Mouse (Mus musculus) heart, postnatal 0 days (tissue): Measurements from ENCODE around the gene Hipk2. TPM values are rescaled to one million over a fixed set of nuclear protein-coding genes. Genes with fewer than 3 reads are reported as not detected.

ENCODE experiments used
- ATAC-seq: fragments of 200-750 bp; cut with Nextera tagmentation; 2 replicates; pipeline ENCODE4 v1.8.0; 2017; ENCODE audit warnings: low read depth, moderate number of reproducible peaks, moderate library complexity; ENCODE audit not compliant: insufficient read depth
- DNase-seq: peaks from one replicate; pipeline ENCODE4 v3.0.0-alpha.2; 2016; ENCODE audit warnings: low spot score
- H3K27ac ChIP-seq: fragments of 300-500 bp; sonication (generic); 2 replicates; pipeline ENCODE4 v1.5.1; 2014; ENCODE audit warnings: low read depth, mild to moderate bottlenecking
- H3K27me3 ChIP-seq: fragments of 300-500 bp; sonication (generic); 2 replicates; pipeline ENCODE4 v1.6.1; 2014; ENCODE audit warnings: low read length, mixed read lengths; ENCODE audit not compliant: control insufficient read depth, insufficient read depth
- H3K36me3 ChIP-seq: fragments of 300-500 bp; sonication (generic); replicated peaks from 2 replicates; pipeline ENCODE4 v1.6.1; 2014; ENCODE audit warnings: low read length, mixed read lengths; ENCODE audit not compliant: control insufficient read depth, insufficient read depth
- H3K4me1 ChIP-seq: fragments of 300-500 bp; sonication (generic); 2 replicates; pipeline ENCODE4 v1.6.1; 2014; ENCODE audit warnings: antibody characterized with exemption; ENCODE audit not compliant: control insufficient read depth, insufficient read depth
- H3K4me2 ChIP-seq: fragments of 300-500 bp; sonication (generic); 2 replicates; pipeline ENCODE4 v1.6.1; 2014; ENCODE audit warnings: low read depth, mild to moderate bottlenecking, low read length, moderate library complexity
- H3K4me3 ChIP-seq: fragments of 300-500 bp; sonication (generic); 2 replicates; pipeline ENCODE4 v1.5.1; 2014; ENCODE audit warnings: low read depth, low read length
- H3K9ac ChIP-seq: fragments of 300-500 bp; sonication (generic); replicated peaks from 2 replicates; pipeline ENCODE4 v1.6.1; 2014; ENCODE audit warnings: low read depth, low read length, mixed read lengths
- H3K9me3 ChIP-seq: fragments of 300-500 bp; sonication (generic); replicated peaks from 2 replicates; pipeline ENCODE4 v1.6.1; 2016; ENCODE audit warnings: low read length; ENCODE audit not compliant: control insufficient read depth
- CTCF ChIP-seq: IDR thresholded peaks from 2 replicates; pipeline ENCODE4 v1.5.1; 2016; ENCODE audit warnings: antibody characterized with exemption, control low read depth, low read depth
- EP300 ChIP-seq: IDR thresholded peaks from 2 replicates; pipeline ENCODE4 v1.6.1; 2016; ENCODE audit warnings: antibody characterized with exemption, low read depth
- WGBS: fragments of 180-500 bp; shearing (Covaris S2); extraction: QIAGEN DNeasy Blood & Tissue Kit; methylation state at CpG from one replicate; pipeline ENCODE4 v1.1.7; 2014; 5-methylcytosine and 5-hydroxymethylcytosine counted together
- polyA plus RNA-seq: library from polyadenylated mRNA; unstranded; fragments of >200 nt; fragmentation: Nextera tagmentation; extraction: Ambion mirVana; gene quantifications from 2 replicates; pipeline ENCODE4 v1.2.1, GENCODE M21; 2015
- total RNA-seq: library from RNA; depleted of rRNA; stranded (reverse); fragments of >200 nt; gene quantifications from 2 replicates; pipeline ENCODE4 v1.2.3, GENCODE M21; 2014; ENCODE audit warnings: low replicate concordance; rRNA removed

Hipk2 gene
- total and polyA plus RNA-seq, 2 experiments from 2014 or later = 9.8 to 45.0 TPM

- 69% methylated on average over 6 of the region's 6 CpGs for WGBS
- DNase-seq (no peak), ATAC-seq (no peak)
- H3K27me3 ChIP-seq = no peaks in the 10 kb centered on the region
- no peak overlapping the region for H3K9ac ChIP-seq
- TF ChIP-seq EP300 (no peak), CTCF (no peak)
- no peaks in the 10 kb centered on the region for H3K36me3 ChIP-seq
- H3K4me3 ChIP-seq = no peak overlapping the region
- no peak overlapping the region for H3K4me2 ChIP-seq
- H3K27ac ChIP-seq = no peak overlapping the region
- no peaks in the 10 kb centered on the region for H3K9me3 ChIP-seq
- no peaks in the 10 kb centered on the region for H3K4me1 ChIP-seq
Measured at GRCm38 (mm10) chr6:38669580-38669979, 206.4 kb downstream of the Hipk2 start.

DNA sequence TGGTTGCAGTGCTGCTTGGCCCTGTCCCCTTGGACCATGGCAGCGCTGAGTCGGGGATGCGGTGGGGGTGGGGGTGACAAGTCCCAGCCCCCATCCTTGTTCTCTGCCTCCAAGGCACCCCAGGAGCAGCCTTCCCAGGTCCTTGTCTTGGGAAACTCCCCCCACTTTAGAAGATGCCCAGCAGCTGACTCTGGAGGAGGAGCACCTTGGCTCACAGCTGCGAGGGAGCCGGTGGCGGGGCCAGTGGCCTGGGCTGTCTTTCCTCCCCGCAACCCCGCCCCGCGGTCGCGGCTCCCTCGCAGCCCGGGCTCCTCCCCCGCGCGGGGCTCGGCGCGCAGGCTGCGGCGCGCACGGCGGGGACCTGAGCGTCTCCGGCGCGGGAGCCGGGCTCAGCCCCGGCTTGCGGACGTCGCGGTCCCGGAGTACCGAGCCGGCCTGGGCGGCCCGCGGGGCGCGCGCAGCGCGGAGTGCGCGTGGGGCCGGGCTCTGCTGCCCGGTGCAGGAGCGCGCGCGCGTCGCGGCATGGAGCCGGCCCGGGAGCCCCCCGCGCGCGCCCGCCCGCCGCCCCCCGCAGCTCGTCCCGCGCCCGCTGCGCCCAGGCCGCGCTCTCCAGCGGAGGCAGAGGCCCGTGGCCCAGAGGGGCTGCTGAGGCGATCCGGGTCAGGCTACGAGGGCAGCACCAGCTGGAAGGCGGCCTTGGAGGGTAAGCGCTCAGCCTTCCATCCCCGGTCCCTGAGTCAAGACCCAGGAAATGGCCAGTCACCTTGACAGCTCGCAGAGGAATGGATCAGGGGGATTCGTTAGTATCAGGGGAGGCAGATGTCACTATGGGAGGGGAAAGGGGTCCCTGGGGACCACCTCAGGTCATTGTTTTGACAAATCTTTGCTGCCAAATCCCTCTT, 213.0 kb downstream of the Hipk2 start, which contains the start of gene Clec2l:
Clec2l (plus strand) TSS at position 356 of the 902 bp plus-strand sequence.
- Histone ChIP-seq H3K36me3 (no peaks in the 10 kb centered on the region), H3K4me1 (peaks cover 4% of the 10 kb centered on the region; the same call in 1 of the 2 replicates), H3K27ac (no peak within 1 kb of the TSS), H3K9me3 (no peaks in the 10 kb centered on the region), H3K27me3 (peaks cover 33% of the 10 kb centered on the region), H3K4me2 (peak within 1 kb of the TSS; percentile 97), H3K9ac (peak within 1 kb of the TSS; percentile 49), H3K4me3 (peak within 1 kb of the TSS; percentile 60)
- ATAC-seq = peak; percentile 49
- DNase-seq = no peak
- WGBS = under 1% methylated on average over 81 of the region's 84 CpGs
- no peak for TF ChIP-seq EP300
- no peak for TF ChIP-seq CTCF

DNA sequence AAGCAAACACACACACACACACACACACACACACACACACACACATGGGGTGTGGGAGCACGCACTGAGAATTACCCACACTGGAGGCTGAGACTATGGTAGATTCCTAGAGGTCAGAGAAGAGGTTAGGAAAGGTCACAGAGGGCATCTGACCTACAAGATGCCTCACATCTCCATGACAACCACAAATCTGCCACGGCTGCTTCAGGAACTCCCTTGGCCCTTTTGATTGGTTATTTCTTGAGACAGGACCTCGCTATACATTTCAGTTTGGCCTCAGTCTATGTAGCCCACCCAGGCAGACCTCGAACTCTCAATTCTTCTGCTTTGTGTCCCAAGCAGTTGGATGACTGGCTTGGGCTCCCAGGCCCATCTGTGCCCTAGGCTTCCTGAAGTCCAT, 214.3 kb downstream of the Hipk2 start:
- Histone ChIP-seq H3K9me3 (no peaks in the 10 kb centered on the region), H3K9ac (no peak overlapping the region), H3K27ac (no peak overlapping the region), H3K36me3 (no peaks in the 10 kb centered on the region), H3K4me2 (no peak overlapping the region), H3K4me1 (peaks cover 4% of the 10 kb centered on the region; the same call in 1 of the 2 replicates), H3K27me3 (peaks cover 33% of the 10 kb centered on the region), H3K4me3 (no peak overlapping the region)
- WGBS = 80% methylated on average over 4 of the region's 4 CpGs
- DNase-seq (no peak), ATAC-seq (no peak)
- TF ChIP-seq CTCF = no peak
- TF ChIP-seq EP300 = no peak

- Histone ChIP-seq H3K4me3 (no peak overlapping the region), H3K27ac (no peak overlapping the region), H3K9ac (no peak overlapping the region), H3K36me3 (no peaks in the 10 kb centered on the region), H3K27me3 (no peaks in the 10 kb centered on the region), H3K4me1 (no peaks in the 10 kb centered on the region), H3K4me2 (no peak overlapping the region), H3K9me3 (no peaks in the 10 kb centered on the region)
- ATAC-seq = peak; percentile 72; the same call in 1 of the 2 replicates
- TF ChIP-seq EP300 = no peak
- TF ChIP-seq CTCF = peak; percentile 96
- 33% methylated on average over 14 of the region's 14 CpGs for WGBS
- peak; percentile 58 for DNase-seq
Measured at GRCm38 (mm10) chr6:38650263-38650937, 225.6 kb downstream of the Hipk2 start.

- no peak for DNase-seq
- no peaks in the 10 kb centered on the region for H3K27me3 ChIP-seq
- ATAC-seq = no peak
- no peaks in the 10 kb centered on the region for H3K36me3 ChIP-seq
- TF ChIP-seq CTCF = no peak
- TF ChIP-seq EP300 = no peak
- no peak overlapping the region for H3K9ac ChIP-seq
- no peaks in the 10 kb centered on the region for H3K4me1 ChIP-seq
- H3K4me3 ChIP-seq = no peak overlapping the region
- H3K27ac ChIP-seq = no peak overlapping the region
- WGBS = 68% methylated on average over 3 of the region's 3 CpGs
- H3K4me2 ChIP-seq = no peak overlapping the region
- no peaks in the 10 kb centered on the region for H3K9me3 ChIP-seq
Measured at GRCm38 (mm10) chr6:38649545-38649944, 226.4 kb downstream of the Hipk2 start.

Other genes starting within 250 kb of the Hipk2 start
- 0.04 and 1.7 TPM in 2 replicates for gene Klrg2, start 238.9 kb downstream of the Hipk2 start, total RNA-seq
- 0.20 and 0.25 TPM in 2 replicates for gene Klrg2, start 238.9 kb downstream of the Hipk2 start, polyA plus RNA-seq
- gene Clec2l, start 213.1 kb downstream of the Hipk2 start, total RNA-seq = 3.4 and 3.9 TPM in 2 replicates
- gene Clec2l, start 213.1 kb downstream of the Hipk2 start, polyA plus RNA-seq = 1.0 and 1.2 TPM in 2 replicates
- 0.77 and 1.6 TPM in 2 replicates for gene Tbxas1, start 761 bp downstream of the Hipk2 start, total RNA-seq
- 0.64 and 0.74 TPM in 2 replicates for gene Tbxas1, start 761 bp downstream of the Hipk2 start, polyA plus RNA-seq
- gene Parp12, start 242.2 kb upstream of the Hipk2 start, total RNA-seq = 33.8 and 48.5 TPM in 2 replicates
- 8.0 and 10.0 TPM in 2 replicates for gene Parp12, start 242.2 kb upstream of the Hipk2 start, polyA plus RNA-seq